Mouse (Mus musculus) Patski (cell line): ENCODE measurements around the gene Cyp27a1. TPM values are rescaled to one million over a fixed set of nuclear protein-coding genes. Genes with fewer than 3 reads are reported as not detected.

ENCODE experiments used
- ATAC-seq: fragments of 100-300 bp; one replicate; pipeline ENCODE4 v1.8.0; 2021
- CTCF ChIA-PET: fragments of 350-600 bp; sonication (Branson Sonifier 250); formaldehyde crosslinking; loops from one replicate; lab custom pipeline; 2022; ENCODE audit warnings: inconsistent platforms; lab: Charles Lee
- POLR2A ChIA-PET: fragments of 350-600 bp; sonication (Branson Sonifier 250); formaldehyde crosslinking; loops from one replicate; lab custom pipeline; 2022; ENCODE audit warnings: antibody characterized with exemption, inconsistent platforms; lab: Charles Lee
- DNase-seq: peaks from one replicate; pipeline ENCODE4 v3.0.0-alpha.2; 2011; ENCODE audit warnings: low read depth, low spot score
- H3K27me3 ChIP-seq: fragments of 371-371 bp; one replicate; pipeline ENCODE4 v1.5.1; 2021
- CTCF ChIP-seq: fragments of 100-300 bp; IDR thresholded peaks from one replicate; pipeline ENCODE4 v1.5.1; 2021
- in situ Hi-C: fragments of 300-500 bp; cut with MboI; formaldehyde crosslinking; loops from 3 replicates; pipeline ENCODE4 v1.11.1; 2018; ENCODE audit warnings: low pct_unique_long_range_greater_than_20kb, mixed read lengths
- polyA plus RNA-seq: library from polyadenylated mRNA; unstranded; gene quantifications from one replicate; pipeline ENCODE4 v1.2.3, GENCODE M21; 2021

The Cyp27a1 gene
- polyA plus RNA-seq, 1 experiment from 2014 or later = not detected

DNA sequence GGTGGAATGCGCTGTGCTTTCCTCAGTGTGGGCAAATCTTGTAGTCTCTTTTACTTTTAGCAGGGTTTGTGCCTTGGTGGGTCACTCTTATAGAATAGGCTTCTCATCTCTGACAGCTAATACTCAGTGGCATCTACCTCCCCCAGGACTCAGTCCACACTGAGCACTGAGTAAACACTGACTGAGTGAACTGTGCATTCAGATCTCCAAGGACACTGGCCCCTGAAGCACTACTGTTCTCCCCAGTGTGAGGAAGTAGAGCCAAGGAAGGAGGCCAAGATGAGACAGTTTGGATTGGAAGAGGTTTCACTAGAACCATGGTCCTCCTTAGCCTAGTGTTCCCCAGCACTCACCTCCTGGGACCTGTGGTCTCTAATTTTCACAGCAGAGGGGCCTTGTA, 15.0 kb upstream of the Cyp27a1 start:
- in situ Hi-C loops = no loop called here
- no peak for ATAC-seq
- POLR2A ChIA-PET = no interaction called here

DNA sequence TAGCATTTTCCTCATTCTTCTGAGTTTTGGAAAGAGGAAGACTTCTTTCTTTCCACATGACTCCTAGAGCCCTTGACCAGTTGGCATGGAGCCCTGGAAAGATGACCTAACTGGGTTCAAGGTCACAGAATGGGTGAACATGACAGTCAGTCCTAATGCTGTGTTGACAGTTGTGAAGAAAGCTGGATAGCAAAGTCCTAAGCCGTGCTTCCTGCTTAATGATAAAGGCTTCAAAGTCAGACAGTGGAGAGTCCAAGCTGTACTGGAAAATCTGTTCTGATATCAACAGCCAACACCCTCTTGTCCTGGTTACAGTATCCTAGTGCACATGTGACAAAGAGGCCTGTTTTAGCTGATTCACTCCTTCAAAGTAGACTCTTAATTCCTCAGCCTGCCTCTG, 14.6 kb upstream of the Cyp27a1 start:
- H3K27me3 ChIP-seq = no peaks in the 10 kb centered on the region
- no peak for TF ChIP-seq CTCF
- ChIA-PET POLR2A (no interaction called here), CTCF (no interaction called here)
- no peak for ATAC-seq
- no peak for DNase-seq
- in situ Hi-C loops = no loop called here

More for the DNA sequence above, 15.0 kb upstream of the Cyp27a1 start:
- no peak for DNase-seq
- no peaks in the 10 kb centered on the region for H3K27me3 ChIP-seq
- CTCF ChIA-PET = interaction anchor here (1.3 kb wide), 1 partner anchor 9 kb away, joined by 3 read pairs; no protein-coding TSS in a partner anchor
- TF ChIP-seq CTCF = no peak

DNA sequence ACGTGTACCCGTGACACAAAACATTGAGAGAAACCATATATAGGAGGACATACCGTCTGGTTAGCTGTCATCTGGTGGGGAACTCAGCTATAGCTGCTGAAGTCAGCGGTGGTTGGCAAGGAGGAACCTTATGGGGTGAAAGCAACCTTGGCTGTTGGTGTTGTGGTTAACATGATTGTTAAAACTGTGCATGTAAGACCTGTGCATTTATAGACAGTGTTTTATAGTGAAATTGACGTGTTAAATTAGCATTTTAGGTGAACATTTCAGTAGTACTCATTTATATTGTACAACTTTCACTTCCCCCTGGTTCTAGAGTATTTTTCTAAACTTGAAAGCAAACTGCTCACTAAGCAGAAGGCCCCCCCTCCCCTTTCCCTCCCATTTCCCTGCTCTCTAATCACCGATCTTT, 11.2 kb upstream of the Cyp27a1 start:
- ChIA-PET CTCF (interaction anchor here (1.2 kb wide), 1 partner anchor 18 kb away, joined by 3 read pairs; no protein-coding TSS in a partner anchor), POLR2A (no interaction called here)
- TF ChIP-seq CTCF = no peak
- ATAC-seq (no peak), DNase-seq (no peak)
- in situ Hi-C loops = no loop called here
- H3K27me3 ChIP-seq = no peaks in the 10 kb centered on the region

GRCm38 (mm10) chr1:74704156-74704555, 9.2 kb upstream of the Cyp27a1 start:
- CTCF ChIA-PET = no interaction called here
- no peaks in the 10 kb centered on the region for H3K27me3 ChIP-seq
- DNase-seq = no peak
- POLR2A ChIA-PET = no interaction called here
- no peak for TF ChIP-seq CTCF
- in situ Hi-C loops = no loop called here
- ATAC-seq = no peak

- ChIA-PET POLR2A (no interaction called here), CTCF (no interaction called here)
- DNase-seq (no peak), ATAC-seq (no peak)
- H3K27me3 ChIP-seq = no peaks in the 10 kb centered on the region
- in situ Hi-C loops = no loop called here
- TF ChIP-seq CTCF = no peak
Observed at GRCm38 (mm10) chr1:74705016-74705415, 8.4 kb upstream of the Cyp27a1 start.

DNA sequence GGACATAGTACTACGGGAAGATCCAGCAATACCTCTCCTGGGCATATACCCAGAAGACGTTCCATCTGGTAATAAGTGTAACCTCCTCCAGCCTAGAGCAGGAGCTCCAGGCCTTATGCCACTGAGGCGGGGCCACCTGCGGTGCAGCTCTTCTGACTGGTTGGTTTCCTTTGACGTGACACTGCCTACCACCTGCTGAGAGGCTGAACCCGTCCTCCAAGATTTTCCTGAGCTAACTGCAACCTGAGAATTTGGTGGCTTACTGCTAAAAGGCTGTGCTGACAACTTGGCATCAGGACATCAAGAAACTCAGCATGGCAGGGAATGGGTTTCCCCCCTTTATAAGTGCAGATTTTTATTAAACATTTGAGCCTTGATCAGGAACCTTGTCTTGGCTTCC, 3.8 kb upstream of the Cyp27a1 start:
- H3K27me3 ChIP-seq = peaks cover 18% of the 10 kb centered on the region
- POLR2A ChIA-PET = no interaction called here
- TF ChIP-seq CTCF = no peak
- CTCF ChIA-PET = no interaction called here
- in situ Hi-C loops = no loop called here
- DNase-seq (no peak), ATAC-seq (no peak)

GRCm38 (mm10) chr1:74712046-74712445, 1.3 kb upstream of the Cyp27a1 start:
- no peak for TF ChIP-seq CTCF
- POLR2A ChIA-PET = no interaction called here
- peaks cover 18% of the 10 kb centered on the region for H3K27me3 ChIP-seq
- DNase-seq = no peak
- ATAC-seq = no peak
- in situ Hi-C loops = no loop called here
- CTCF ChIA-PET = interaction anchor here (2.1 kb wide), 1 partner anchor 29 kb away, joined by 5 read pairs; no protein-coding TSS in a partner anchor

DNA sequence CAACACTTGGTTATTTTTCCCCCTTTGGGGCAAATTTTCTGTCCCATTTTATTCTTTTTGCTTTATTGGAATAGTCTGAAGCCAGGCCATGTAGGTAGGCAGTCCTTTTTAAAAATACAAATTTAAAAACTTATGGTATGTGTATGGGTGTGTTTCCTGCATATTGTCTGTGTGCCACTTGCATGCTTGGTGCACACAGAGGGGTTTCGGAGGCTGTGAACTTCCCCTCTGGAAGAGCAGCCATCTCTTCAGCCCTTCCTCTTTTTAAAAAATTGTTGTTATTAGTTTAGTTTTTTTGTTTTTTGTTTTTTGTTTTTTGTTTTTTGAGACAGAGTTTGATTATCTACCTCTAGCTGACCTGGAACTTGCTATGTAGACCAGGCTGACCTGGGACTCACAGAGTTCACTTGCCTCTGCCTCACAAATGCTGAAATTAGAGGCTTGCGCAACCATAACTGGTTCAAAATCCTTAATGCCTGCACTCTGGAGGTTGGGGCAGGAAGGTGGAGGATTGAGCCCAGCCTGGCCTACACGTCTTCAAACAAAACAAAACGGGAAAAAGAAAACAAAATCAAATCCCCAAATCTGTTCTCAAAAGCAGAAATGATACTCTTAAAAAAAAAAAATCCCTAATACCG, 794 bp upstream of the Cyp27a1 start:
- CTCF ChIA-PET = interaction anchor here (2.1 kb wide), 1 partner anchor 28 kb away, joined by 5 read pairs; no protein-coding TSS in a partner anchor
- DNase-seq (no peak), ATAC-seq (no peak)
- POLR2A ChIA-PET = interaction anchor here (0.6 kb wide), 1 partner anchor 17 kb away, joined by 5 read pairs; no protein-coding TSS in a partner anchor
- TF ChIP-seq CTCF = no peak
- H3K27me3 ChIP-seq = peaks cover 18% of the 10 kb centered on the region
- in situ Hi-C loops = no loop called here

GRCm38 (mm10) chr1:74713859-74714730, 721 bp downstream of the Cyp27a1 start:
- ATAC-seq (no peak), DNase-seq (no peak)
- TF ChIP-seq CTCF = no peak
- H3K27me3 ChIP-seq = peaks cover 18% of the 10 kb centered on the region
- ChIA-PET POLR2A (no interaction called here), CTCF (interaction anchor here (2.1 kb wide), 1 partner anchor 27 kb away, joined by 5 read pairs; no protein-coding TSS in a partner anchor)
- in situ Hi-C loops = no loop called here

GRCm38 (mm10) chr1:74714967-74715366, 1.6 kb downstream of the Cyp27a1 start:
- DNase-seq = no peak
- ATAC-seq = no peak
- no peak for TF ChIP-seq CTCF
- POLR2A ChIA-PET = interaction anchor here (0.7 kb wide), 1 partner anchor 34 kb away, joined by 3 read pairs; no protein-coding TSS in a partner anchor
- in situ Hi-C loops = no loop called here
- CTCF ChIA-PET = no interaction called here
- peaks cover 18% of the 10 kb centered on the region for H3K27me3 ChIP-seq

GRCm38 (mm10) chr1:74715468-74715867, 2.1 kb downstream of the Cyp27a1 start:
- DNase-seq (no peak), ATAC-seq (no peak)
- in situ Hi-C loops = no loop called here
- peaks cover 18% of the 10 kb centered on the region for H3K27me3 ChIP-seq
- POLR2A ChIA-PET = no interaction called here
- CTCF ChIA-PET = no interaction called here
- no peak for TF ChIP-seq CTCF
